Mouse (Mus musculus): ENCODE results near the gene Csrp1.

Csrp1 gene

GRCm38 (mm10) chr1:135694181-135694580 lies 25.7 kb upstream of the Csrp1 start:
- intact Hi-C loops (cut with DNase I), result no loop called here

GRCm38 (mm10) chr1:135697462-135697861 lies 22.4 kb upstream of the Csrp1 start:
- intact Hi-C loops (cut with DNase I), result loop anchor here (5.0 kb wide), 1 partner anchor 235 kb away; no protein-coding TSS in a partner anchor

GRCm38 (mm10) chr1:135698046-135698445 lies 21.8 kb upstream of the Csrp1 start:
- intact Hi-C loops (cut with DNase I), result loop anchor here (5.0 kb wide), 1 partner anchor 236 kb away; no protein-coding TSS in a partner anchor

- intact Hi-C loops (cut with DNase I), result loop anchor here (5.0 kb wide), 1 partner anchor 236 kb away; no protein-coding TSS in a partner anchor
Observed at GRCm38 (mm10) chr1:135698451-135698921, 21.4 kb upstream of the Csrp1 start.

GRCm38 (mm10) chr1:135698996-135699705 lies 20.7 kb upstream of the Csrp1 start:
- intact Hi-C loops (cut with DNase I), result loop anchor here (5.0 kb wide), 1 partner anchor 237 kb away; no protein-coding TSS in a partner anchor

- intact Hi-C loops (cut with DNase I), result loop anchor here (1.0 to 5.0 kb wide), 2 partner anchors 156 to 238 kb away; no protein-coding TSS in a partner anchor
Observed at GRCm38 (mm10) chr1:135699892-135700291, 20.0 kb upstream of the Csrp1 start.

GRCm38 (mm10) chr1:135700605-135701004 lies 19.3 kb upstream of the Csrp1 start:
- intact Hi-C loops (cut with DNase I), result loop anchor here (1.0 kb wide), 1 partner anchor 156 kb away; no protein-coding TSS in a partner anchor

GRCm38 (mm10) chr1:135701314-135701713 lies 18.5 kb upstream of the Csrp1 start:
- intact Hi-C loops (cut with DNase I), result no loop called here

GRCm38 (mm10) chr1:135702722-135703121 lies 17.1 kb upstream of the Csrp1 start:
- intact Hi-C loops (cut with DNase I), result no loop called here

GRCm38 (mm10) chr1:135704317-135704821 lies 15.5 kb upstream of the Csrp1 start:
- intact Hi-C loops (cut with DNase I), result no loop called here

- intact Hi-C loops (cut with DNase I), result no loop called here
Observed at GRCm38 (mm10) chr1:135708369-135708768, 11.5 kb upstream of the Csrp1 start.

GRCm38 (mm10) chr1:135711126-135711525 lies 8.7 kb upstream of the Csrp1 start:
- intact Hi-C loops (cut with DNase I), result no loop called here

- intact Hi-C loops (cut with DNase I), result no loop called here
Observed at GRCm38 (mm10) chr1:135714028-135714815, 5.6 kb upstream of the Csrp1 start.

GRCm38 (mm10) chr1:135714901-135715609 lies 4.8 kb upstream of the Csrp1 start:
- intact Hi-C loops (cut with DNase I), result no loop called here

- intact Hi-C loops (cut with DNase I), result loop anchor here (1.0 to 2.0 kb wide), 2 partner anchors 34 to 61 kb away; no protein-coding TSS in a partner anchor
Observed at GRCm38 (mm10) chr1:135719486-135719885, 375 bp upstream of the Csrp1 start.

GRCm38 (mm10) chr1:135723016-135723415 lies 3.2 kb downstream of the Csrp1 start:
- intact Hi-C loops (cut with DNase I), result no loop called here

- intact Hi-C loops (cut with DNase I), result no loop called here
Observed at GRCm38 (mm10) chr1:135724134-135724533, 4.3 kb downstream of the Csrp1 start.

- intact Hi-C loops (cut with DNase I), result no loop called here
Observed at GRCm38 (mm10) chr1:135725324-135725723, 5.5 kb downstream of the Csrp1 start.

- intact Hi-C loops (cut with DNase I), result no loop called here
Observed at GRCm38 (mm10) chr1:135725936-135726335, 6.1 kb downstream of the Csrp1 start.

GRCm38 (mm10) chr1:135728631-135729366 lies 8.9 kb downstream of the Csrp1 start:
- intact Hi-C loops (cut with DNase I), result no loop called here

All from adrenal gland (tissue).